Mouse (Mus musculus): ENCODE measurements around the gene Banp. TPM values are rescaled to one million over a fixed set of nuclear protein-coding genes. Genes with fewer than 3 reads are reported as not detected.

The Banp gene
- total RNA-seq, 2 experiments from 2014 or later, result 14.0 to 21.3 TPM

DNA sequence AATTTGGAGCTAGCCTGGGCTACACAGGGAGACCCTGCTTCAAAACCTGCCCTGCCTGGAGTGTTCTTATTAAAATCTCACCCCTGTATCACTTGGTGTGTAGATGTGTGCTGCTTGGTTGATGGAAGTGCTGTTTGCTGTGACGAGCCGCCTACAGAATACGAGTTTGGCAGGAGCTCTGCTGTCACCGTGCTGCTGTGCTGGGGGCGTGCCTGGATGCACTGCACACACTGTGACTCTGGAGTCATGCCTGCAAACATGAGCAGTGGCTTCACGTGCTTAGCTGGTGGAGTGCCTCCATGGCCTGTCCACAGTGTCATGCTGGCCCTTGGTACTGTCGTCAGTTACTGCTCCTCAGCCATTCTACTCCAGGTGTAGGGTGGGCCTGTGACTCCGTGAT, 109.4 kb downstream of the Banp start:
- DNase-seq, result no peak

DNA sequence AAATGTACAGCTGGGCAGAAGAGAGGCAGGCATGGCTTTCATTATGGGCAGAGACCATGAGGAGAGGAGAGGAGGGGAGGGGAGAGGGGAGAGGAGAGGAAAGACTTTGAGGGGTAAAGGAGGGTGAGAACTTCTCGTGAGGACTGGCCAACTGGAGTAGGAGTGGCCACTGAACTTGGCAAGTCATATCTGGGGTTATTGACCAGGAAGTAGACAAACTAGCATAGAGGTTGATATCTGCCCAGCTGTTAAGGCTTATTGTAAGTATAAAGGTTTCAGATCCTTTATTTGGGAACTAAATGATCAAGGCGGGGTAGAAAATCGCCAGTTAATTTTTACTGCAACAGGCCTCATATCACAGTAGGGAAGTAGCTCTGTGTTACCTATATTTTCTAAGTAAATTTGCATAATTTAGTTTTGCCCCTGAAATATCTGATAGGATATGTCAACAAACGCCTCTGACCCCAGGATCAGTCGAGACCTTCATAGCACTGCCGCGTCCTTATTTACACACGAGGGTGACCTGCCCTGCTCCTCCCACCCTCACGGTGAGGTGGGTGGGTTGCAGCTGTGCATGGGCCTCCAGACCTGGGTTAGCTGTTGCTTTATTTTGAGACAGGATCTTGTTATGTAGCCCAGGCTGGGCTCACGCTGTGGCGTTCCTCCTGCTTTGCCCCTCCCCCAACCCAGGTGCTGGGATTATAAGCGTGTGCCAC, 113.1 kb downstream of the Banp start:
- no peak for DNase-seq

DNA sequence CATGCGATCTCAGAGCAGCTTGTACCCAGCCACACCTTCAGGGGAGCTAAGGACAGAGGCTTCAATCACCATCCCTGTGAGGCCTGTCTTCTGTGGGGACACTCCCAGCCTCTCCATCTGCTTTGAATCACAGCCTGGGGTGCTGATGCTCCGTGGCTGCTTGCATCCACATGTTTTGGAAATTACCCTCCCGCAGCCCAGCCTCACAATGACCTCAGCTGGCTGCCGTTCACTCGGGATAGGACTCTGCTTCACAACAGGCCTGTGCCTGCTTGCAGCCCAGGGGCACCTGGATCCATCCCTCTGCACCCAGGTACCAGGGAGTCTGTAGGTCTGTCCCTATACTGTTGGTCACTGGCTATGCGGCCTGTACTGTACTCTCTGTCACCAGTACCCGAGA, 114.8 kb downstream of the Banp start:
- DNase-seq, result no peak

DNA sequence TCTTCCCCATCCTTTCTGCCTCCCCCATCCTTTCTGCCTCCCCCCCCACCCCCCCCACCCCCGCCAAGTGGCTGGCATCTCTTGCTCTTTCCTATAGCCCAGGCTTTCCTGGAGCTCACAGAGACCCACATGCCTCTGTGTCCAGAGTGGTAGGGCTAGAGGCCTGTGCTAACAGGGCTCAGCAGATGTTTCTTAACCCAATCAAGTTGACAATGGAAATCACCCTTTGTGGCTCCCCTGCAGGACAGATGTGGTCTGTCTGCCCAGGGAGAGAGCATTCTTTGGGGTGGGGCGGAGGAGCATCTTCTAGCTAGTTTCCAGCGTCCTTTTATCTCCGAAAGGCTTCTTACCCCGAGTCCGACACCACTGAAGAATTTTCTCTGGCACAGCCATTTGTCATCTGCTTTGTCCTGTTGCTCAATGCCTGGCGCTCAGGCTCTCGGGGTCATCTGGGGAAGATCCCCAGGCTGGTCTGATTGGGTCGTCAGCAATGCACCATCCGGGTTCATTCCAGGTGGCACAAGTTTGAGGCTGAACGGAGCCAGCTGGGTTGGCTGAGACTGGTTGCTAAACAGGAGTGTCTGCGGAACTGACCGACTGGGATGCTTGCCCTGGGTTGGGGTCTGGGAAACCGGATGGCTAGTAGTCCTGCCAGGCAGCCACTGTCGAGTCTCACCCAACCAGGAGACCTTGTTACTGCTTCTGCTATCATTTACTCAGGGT, 118.4 kb downstream of the Banp start:
- no peak for DNase-seq

DNA sequence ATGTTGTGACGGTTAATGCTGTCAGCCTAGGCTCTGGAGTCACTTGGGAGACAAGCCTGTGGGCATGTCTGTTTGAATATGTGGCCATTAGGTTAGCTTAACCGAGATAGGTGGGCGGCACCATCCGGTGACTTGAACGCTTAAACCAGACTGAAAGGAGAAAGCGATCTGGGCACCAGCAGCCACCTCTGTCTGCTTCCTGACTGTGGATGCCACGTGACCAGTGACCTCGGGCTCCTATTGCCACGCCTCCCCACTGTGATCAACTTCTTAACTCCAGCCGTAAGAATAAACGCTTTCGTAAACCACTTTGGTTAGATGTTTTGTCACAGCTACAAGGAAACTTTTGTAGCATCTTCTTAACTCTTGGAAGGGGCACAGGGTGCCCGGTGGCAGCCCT, 119.1 kb downstream of the Banp start:
- no peak for DNase-seq

DNA sequence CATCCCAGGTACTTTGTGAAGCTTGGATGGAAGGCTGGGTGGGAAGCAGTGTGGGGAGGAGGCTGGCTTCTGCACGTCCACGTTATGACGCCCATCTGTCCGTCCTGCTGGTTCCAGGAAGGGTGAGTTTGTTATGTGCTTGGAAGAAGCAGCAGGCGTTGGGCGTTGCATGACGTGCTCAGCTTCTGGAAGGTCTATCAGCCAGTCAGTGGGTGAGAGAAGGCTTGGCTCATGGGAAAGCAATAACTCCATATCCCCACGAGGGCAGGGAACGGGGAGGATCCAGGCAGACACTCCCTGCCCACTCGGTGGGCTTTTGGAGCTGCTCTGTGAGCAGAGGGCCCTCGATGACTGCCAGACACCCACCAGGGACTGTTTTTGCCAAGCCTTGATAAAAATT, 119.7 kb downstream of the Banp start:
- DNase-seq, result no peak

DNA sequence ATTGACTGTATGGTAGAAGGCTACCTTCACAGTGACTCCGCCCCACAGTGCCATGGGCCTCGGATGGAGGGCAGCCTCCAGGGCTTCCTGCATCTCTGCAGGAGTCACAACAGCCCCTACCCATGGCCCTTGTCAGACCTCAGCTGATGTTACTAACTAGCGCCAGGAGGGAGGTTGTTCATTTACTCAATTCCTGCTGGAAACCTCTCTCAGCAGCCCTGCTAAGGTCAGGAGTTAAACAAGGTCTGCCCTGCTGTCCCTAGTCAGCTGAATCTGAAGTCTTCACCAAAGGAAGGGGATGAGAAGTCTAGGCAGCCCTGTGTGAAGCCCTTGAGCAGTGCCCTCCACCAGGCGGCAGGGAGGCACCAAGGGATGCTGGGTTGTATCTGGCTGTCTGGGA, 121.6 kb downstream of the Banp start:
- DNase-seq, result no peak

DNA sequence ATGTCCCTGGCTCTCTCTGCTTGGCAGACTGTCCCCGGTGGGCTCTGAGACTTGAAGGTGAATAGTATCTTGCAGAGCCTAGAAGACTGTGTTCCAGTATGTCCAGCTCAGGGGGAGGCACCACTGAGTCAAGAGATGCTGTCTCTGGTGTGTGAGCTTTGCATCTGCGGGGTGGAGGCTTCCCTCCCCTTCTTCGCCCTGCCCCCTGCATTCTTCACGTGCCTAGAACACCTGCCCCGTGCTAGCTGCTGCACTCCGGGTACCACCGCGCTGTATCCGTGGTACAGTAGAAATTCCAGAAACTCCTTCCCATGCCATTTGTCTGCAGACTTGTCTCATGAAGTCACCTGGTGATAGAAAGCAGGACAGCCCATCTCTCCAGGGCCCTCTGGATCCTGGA, 124.4 kb downstream of the Banp start:
- DNase-seq, result no peak

DNA sequence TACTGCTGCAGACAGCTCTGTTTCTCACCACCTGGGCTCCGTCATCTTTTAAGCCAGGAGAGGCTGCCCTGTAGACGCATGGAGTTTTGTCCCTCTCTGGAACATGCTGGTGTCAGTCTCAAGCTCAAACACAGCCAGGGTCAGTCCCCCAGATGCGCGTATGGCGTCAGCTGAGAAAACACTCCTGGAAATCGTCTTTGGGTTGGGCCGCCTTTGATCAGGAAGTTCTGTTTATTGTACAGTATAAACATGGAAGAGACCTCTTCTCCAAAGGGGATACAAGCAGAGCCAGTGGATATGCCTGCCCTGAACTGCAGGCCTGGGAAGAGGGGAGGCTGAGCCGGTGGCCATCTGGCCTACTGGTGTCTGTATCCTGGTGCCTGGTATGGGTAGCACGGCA, 124.9 kb downstream of the Banp start:
- DNase-seq, result no peak

DNA sequence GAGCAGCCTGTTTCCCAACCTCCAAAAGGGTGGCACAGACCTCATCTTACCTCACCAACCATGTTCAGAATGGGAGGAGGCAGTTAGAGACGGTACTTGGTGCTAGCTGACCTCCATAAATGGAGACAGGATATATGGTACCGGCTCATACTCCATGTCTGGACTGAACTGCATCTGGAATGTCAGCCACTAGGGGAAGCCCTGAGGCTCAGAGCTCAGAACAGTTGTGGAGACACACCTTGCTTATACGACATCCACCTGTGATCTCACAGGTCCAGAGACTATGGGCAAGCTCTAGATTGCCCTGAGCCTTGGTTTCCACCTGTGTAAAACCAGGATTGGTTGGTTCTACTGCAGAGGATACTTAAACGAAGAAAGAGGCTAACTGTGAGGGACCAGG, 125.4 kb downstream of the Banp start:
- DNase-seq, result no peak

DNA sequence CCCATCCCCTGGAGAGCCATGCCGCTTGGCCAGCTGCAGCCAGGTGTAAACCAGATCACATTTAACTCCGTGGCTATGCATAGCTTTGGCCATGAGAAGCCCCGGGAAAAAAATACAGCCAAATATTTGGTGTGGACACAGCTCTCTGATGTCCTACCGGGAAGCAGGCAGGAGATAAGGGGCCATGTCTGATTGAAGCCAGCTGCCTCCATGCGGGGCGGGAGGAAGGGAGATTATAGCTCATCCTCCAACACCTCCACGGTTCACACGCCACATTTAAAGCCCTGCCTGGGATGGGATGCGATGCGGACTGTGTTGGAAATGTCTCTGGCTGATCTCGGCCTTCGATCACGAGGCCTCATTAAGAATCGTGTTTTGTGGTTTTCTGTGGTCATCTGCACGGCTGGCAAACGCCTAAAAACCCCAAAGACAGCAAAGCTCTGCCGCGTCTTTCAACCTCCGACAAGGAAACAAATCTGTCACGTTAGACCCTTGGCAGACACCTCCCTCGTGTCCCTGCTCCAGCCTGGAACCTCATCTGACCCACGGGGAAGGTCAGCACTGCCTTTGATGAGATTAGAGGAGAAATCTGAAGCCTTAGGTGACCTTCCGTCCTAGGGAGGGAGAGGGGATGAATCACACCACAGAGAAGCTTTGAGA, 126.8 kb downstream of the Banp start:
- peak; percentile 45 for DNase-seq

DNA sequence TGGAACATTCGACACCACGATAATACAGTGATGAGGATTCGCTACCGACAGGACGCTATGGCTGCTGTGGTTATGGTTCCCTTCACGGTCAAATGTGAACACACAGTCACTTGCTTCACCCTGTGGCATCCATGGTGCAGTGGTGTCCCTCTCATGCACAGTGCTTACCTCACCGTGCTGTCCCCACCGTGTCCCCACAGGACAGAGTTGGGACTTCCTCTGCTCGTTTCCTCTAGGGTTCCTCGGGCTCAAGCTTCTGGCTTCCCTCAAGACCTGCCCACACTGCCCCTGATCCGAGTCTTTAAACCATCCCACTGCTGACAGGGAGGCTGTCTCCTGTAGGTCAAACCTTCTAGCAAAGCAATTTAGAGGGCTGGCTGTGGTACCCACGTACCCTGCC, 128.8 kb downstream of the Banp start:
- DNase-seq, result no peak

Small RNA genes lying within 50 kb of the gene (microRNA-seq; reads per million reads assigned to microRNA genes)
- not detected for gene Mir7237

Other genes starting within 250 kb of the Banp start
- 1 to 10 TPM; 2.7 to 4.6 TPM for gene Jph3, start 220.1 kb upstream of the Banp start, total RNA-seq (2021)
- 10 to 100 TPM; 18.0 to 20.4 TPM for gene Klhdc4, start 120.2 kb upstream of the Banp start, total RNA-seq (2021)
- 10 to 100 TPM; 32.0 to 47.2 TPM for gene Slc7a5, start 42.1 kb upstream of the Banp start, total RNA-seq (2021)
- 1 to 10 TPM; 2.3 to 4.6 TPM for gene Car5a, start 4.8 kb upstream of the Banp start, total RNA-seq (2021)